ENCODE assay signal across 23 mouse cellular contexts in the genomic region with DNA sequence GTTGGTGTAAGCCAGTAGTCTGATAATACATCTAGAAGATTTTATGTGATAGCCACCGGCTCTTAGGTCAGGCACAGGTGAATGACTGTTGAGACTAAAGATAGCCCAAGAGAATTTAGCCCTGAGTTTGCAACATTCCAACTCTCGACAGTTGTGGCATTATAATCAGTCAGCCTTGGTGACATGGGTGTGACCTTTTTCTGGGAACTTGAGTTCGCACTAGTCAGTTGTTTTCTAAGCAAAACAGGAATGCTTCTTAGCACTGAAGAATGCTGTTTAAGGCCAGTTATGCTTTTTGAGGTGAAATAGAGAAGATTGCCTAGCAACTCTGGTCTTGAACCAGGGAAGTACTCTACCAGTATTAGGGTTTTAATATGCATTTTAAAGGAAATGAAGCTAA.
DNase-seq lines count a peak whose midpoint lies in the region; ATAC-seq and TF ChIP-seq lines count a peak whose summit lies in the region.
"Had no signal": no experiment of that assay in that cellular context is flagged by ENCODE, and none has a peak within 500 bp of the region (broad histone marks: within the 10 kb centered on the region; RNA-seq: fewer than 3 reads in every experiment).

No protein-coding gene starts in this region.

- H3K9me3 ChIP-seq in MEL (replicated peaks; ENCODE audit: insufficient read depth, low read length) = no peaks in the 10 kb centered on the region
- no peaks in the 10 kb centered on the region for H3K9me3 ChIP-seq in liver, embryonic 14.5 days (ENCODE audit: control insufficient read depth, low read length)
- H3K9me3 ChIP-seq: embryonic facial prominence, embryonic 13.5 days; forebrain, embryonic 12.5 days; heart, embryonic 12.5 days had no signal

- no peak for TF ChIP-seq RAD21 in MEL (IDR thresholded peaks at IDR 0.05; ENCODE audit: low read depth, low read length)

- TF ChIP-seq EP300 in MEL (IDR thresholded peaks at IDR 0.05; ENCODE audit: low read depth in 1 of 2, low read length in 2 of 2) = peak in 1 of 2 experiments; percentile 27; a peak in 1 of 4 replicates
- TF ChIP-seq EP300 in liver, embryonic 14.5 days (IDR thresholded peaks at IDR 0.05; ENCODE audit: low read depth) = no peak

- TF ChIP-seq POLR2A in MEL (IDR thresholded peaks at IDR 0.05; ENCODE audit: control insufficient read depth in 1 of 2, insufficient read depth in 1 of 2, low read depth in 1 of 2, low read length in 2 of 2, poor library complexity in 1 of 2) = no peak

- no peaks in the 10 kb centered on the region for H3K27me3 ChIP-seq in MEL (ENCODE audit: control insufficient read depth in 1 of 2, insufficient read depth in 2 of 2, low read length in 2 of 2)
- H3K27me3 ChIP-seq in liver, embryonic 14.5 days (ENCODE audit: control insufficient read depth, insufficient read depth, low read length) = no peaks in the 10 kb centered on the region
- H3K27me3 ChIP-seq: embryonic facial prominence, embryonic 13.5 days; forebrain, embryonic 12.5 days; heart, embryonic 12.5 days had no signal

- H3K36me3 ChIP-seq in MEL (ENCODE audit: control insufficient read depth in 1 of 2, insufficient read depth in 2 of 2, low read length in 2 of 2) = peaks cover 5 to 8% of the 10 kb centered on the region in 2 experiments
- H3K36me3 ChIP-seq in liver, embryonic 14.5 days (replicated peaks; ENCODE audit: control insufficient read depth, insufficient read depth, low read depth) = no peaks in the 10 kb centered on the region
- H3K36me3 ChIP-seq: forebrain, embryonic 12.5 days; heart, embryonic 12.5 days had no signal

- peak overlapping the region; percentile 3; the same call in 1 of the 2 replicates for H3K27ac ChIP-seq in gastrocnemius, adult 2 months
- no peak overlapping the region for H3K27ac ChIP-seq in MEL (ENCODE audit: control insufficient read depth, low read depth, low read length)
- peak overlapping the region; percentile 17 for H3K27ac ChIP-seq in liver, embryonic 14.5 days
- H3K27ac ChIP-seq: embryonic facial prominence, embryonic 13.5 days; forebrain, embryonic 12.5 days had no signal

- no peak overlapping the region for H3K9ac ChIP-seq in MEL (ENCODE audit: control insufficient read depth, low read depth, low read length, poor library complexity, severe bottlenecking)
- no peak overlapping the region for H3K9ac ChIP-seq in liver, embryonic 14.5 days (replicated peaks)
- H3K9ac ChIP-seq: embryonic facial prominence, embryonic 13.5 days; forebrain, embryonic 12.5 days; heart, embryonic 12.5 days had no signal

- 7% methylated on average over 3 of the region's 3 CpGs for WGBS in liver, embryonic 14.5 days (ENCODE audit: insufficient replicate concordance)

- 0 out of 2 replicates have a peak, but pooled peaks cover 1% of the 10 kb centered on the region for H3K79me2 ChIP-seq in MEL (ENCODE audit: control insufficient read depth, insufficient read depth, low read length, poor library complexity)

- H3K4me3 ChIP-seq in gastrocnemius, adult 2 months = no peak overlapping the region
- no peak overlapping the region for H3K4me3 ChIP-seq in MEL (ENCODE audit: control insufficient read depth in 1 of 2, insufficient read depth in 1 of 2, low read depth in 2 of 2, low read length in 2 of 2)
- no peak overlapping the region for H3K4me3 ChIP-seq in liver, embryonic 14.5 days (ENCODE audit: insufficient read depth in 1 of 2, low read depth in 2 of 2, low read length in 2 of 2)
- H3K4me3 ChIP-seq: embryonic facial prominence, embryonic 13.5 days; forebrain, embryonic 12.5 days; heart, embryonic 12.5 days had no signal

- DNase-seq in gastrocnemius, adult 2 months = no peak
- DNase-seq in gastrocnemius, adult 8-10 months (ENCODE audit: low spot score in 2 of 2) = no peak
- peak; percentile 31 for DNase-seq in MEL (ENCODE audit: low read depth, low spot score)
- DNase-seq in c-Kit-positive CD71-positive TER-119-positive erythroid progenitor cells, embryonic 14.5 days (ENCODE audit: low spot score) = peak; percentile 74
- DNase-seq in liver, embryonic 14.5 days (ENCODE audit: low read depth in 3 of 3, low spot score in 3 of 3) = peak; percentile 20 to 56 (median 45)
- no peak for DNase-seq in heart, postnatal 36 days
- no peak for DNase-seq in spleen, postnatal 10 days (ENCODE audit: low spot score in 2 of 2)
- DNase-seq in ovary, postnatal 36 days (ENCODE audit: low spot score) = no peak
- DNase-seq: adrenal gland, adult 8-10 months; adrenal gland, postnatal 36 days; B cell, adult 2 months; cerebellum, adult 18-20 months; cerebellum, adult 9-11 months; cerebellum, postnatal 36 days; gastrocnemius, postnatal 36 days; heart, adult 11 months had no signal

- peaks cover 3 to 8% of the 10 kb centered on the region in 2 experiments for H3K4me1 ChIP-seq in MEL (ENCODE audit: control insufficient read depth in 1 of 2, insufficient read depth in 2 of 2, low read length in 2 of 2)
- peaks cover 7 to 11% of the 10 kb centered on the region in 2 experiments for H3K4me1 ChIP-seq in liver, embryonic 14.5 days (replicated peaks; ENCODE audit: control insufficient read depth in 2 of 2, insufficient read depth in 2 of 2, low read length in 1 of 2)
- H3K4me1 ChIP-seq: embryonic facial prominence, embryonic 13.5 days; forebrain, embryonic 12.5 days had no signal

- H3K4me2 ChIP-seq in liver, embryonic 14.5 days (ENCODE audit: low read depth) = peak overlapping the region; percentile 18; the same call in 1 of the 2 replicates
- H3K4me2 ChIP-seq: embryonic facial prominence, embryonic 13.5 days; forebrain, embryonic 12.5 days; heart, embryonic 12.5 days had no signal

- intact Hi-C loops in gastrocnemius, adult 2 months (cut with DNase I) = loop anchor here (5.0 kb wide), 1 partner anchor 279 kb away; no protein-coding TSS in a partner anchor
- intact Hi-C loops in heart, postnatal 36 days (cut with DNase I) = no loop called here

- ATAC-seq in liver, embryonic 14.5 days (ENCODE audit: insufficient read depth) = peak; percentile 63; the same call in 1 of the 2 replicates
- ATAC-seq: CD4-positive, CD25-positive, alpha-beta regulatory T cell, adult 4 months; forebrain, embryonic 16.5 days; hindbrain, embryonic 16.5 days; inflammation-experienced regulatory T-cells, adult 6 months had no signal

- TF ChIP-seq CTCF in gastrocnemius, adult 2 months (IDR thresholded peaks at IDR 0.05) = no peak
- no peak for TF ChIP-seq CTCF in MEL (IDR thresholded peaks at IDR 0.05 in 2 of 3, conservative IDR thresholded peaks at IDR 0.05 in 1 of 3; ENCODE audit: control insufficient read depth in 1 of 3, insufficient read depth in 1 of 3, low read depth in 2 of 3, low read length in 3 of 3, poor library complexity in 1 of 3, severe bottlenecking in 1 of 3)
- TF ChIP-seq CTCF in liver, embryonic 14.5 days (IDR thresholded peaks at IDR 0.05; ENCODE audit: low read depth) = no peak

TF ChIP-seq in MEL, 35 proteins besides CTCF, POLR2A, EP300 and RAD21:
- TF ChIP-seq TBP (IDR thresholded peaks at IDR 0.05; ENCODE audit: low read depth, low read length) = no peak
- no peak for TF ChIP-seq ZNF384 (IDR thresholded peaks at IDR 0.05; ENCODE audit: low read depth, low read length)
- TF ChIP-seq ZMIZ1 (IDR thresholded peaks at IDR 0.05; ENCODE audit: low read depth, low read length) = no peak
- TF ChIP-seq USF1 (IDR thresholded peaks at IDR 0.05; ENCODE audit: low read depth, low read length) = no peak
- no peak for TF ChIP-seq MAX (IDR thresholded peaks at IDR 0.05; ENCODE audit: low read length)
- no peak for TF ChIP-seq HCFC1 (IDR thresholded peaks at IDR 0.05; ENCODE audit: low read depth, low read length)
- TF ChIP-seq KAT2A (conservative IDR thresholded peaks at IDR 0.05; ENCODE audit: low read depth, low read length) = no peak
- TF ChIP-seq MYC (IDR thresholded peaks at IDR 0.05; ENCODE audit: low read depth, low read length) = no peak
- no peak for TF ChIP-seq TCF12 (IDR thresholded peaks at IDR 0.05; ENCODE audit: low read depth, low read length)
- no peak for TF ChIP-seq UBTF (IDR thresholded peaks at IDR 0.05; ENCODE audit: borderline replicate concordance, insufficient read depth, low read depth, low read length)
- no peak for TF ChIP-seq RCOR1 (IDR thresholded peaks at IDR 0.05; ENCODE audit: low read depth, low read length)
- TF ChIP-seq NRF1 (IDR thresholded peaks at IDR 0.05; ENCODE audit: insufficient read depth, low read depth, low read length, poor library complexity, severe bottlenecking) = no peak
- TF ChIP-seq USF2 (IDR thresholded peaks at IDR 0.05; ENCODE audit: borderline replicate concordance in 1 of 2, insufficient read depth in 1 of 2, low read depth in 1 of 2, low read length in 2 of 2) = no peak
- no peak for TF ChIP-seq GABPA (IDR thresholded peaks at IDR 0.05; ENCODE audit: low read depth, low read length)
- TF ChIP-seq ETS1 (IDR thresholded peaks at IDR 0.05; ENCODE audit: low read depth, low read length) = no peak
- no peak for TF ChIP-seq ELF1 (IDR thresholded peaks at IDR 0.05; ENCODE audit: low read depth, low read length)

Comparison
In these comparisons a context has a peak if more than half of its experiments do, and no peak if none do; other contexts are left out.
1. DNase-seq: peak in MEL (single experiment), c-Kit-positive CD71-positive TER-119-positive erythroid progenitor cells, embryonic 14.5 days (single experiment) and liver, embryonic 14.5 days (3 of 3); none in gastrocnemius, adult 2 months (single experiment), gastrocnemius, adult 8-10 months (0 of 2), heart, postnatal 36 days (0 of 2), spleen, postnatal 10 days (0 of 2) and ovary, postnatal 36 days (single experiment).